Mouse (Mus musculus) bone marrow macrophage, adult 2 months (primary cell): ENCODE results near the gene Sema3a. TPM values are rescaled to one million over a fixed set of nuclear protein-coding genes. Genes with fewer than 3 reads are reported as not detected.

ENCODE experiments used
- H3K27ac ChIP-seq: 2 replicates; pipeline ENCODE4 v1.5.1; 2012; ENCODE audit warnings: low read depth, low read length; ENCODE audit not compliant: insufficient read depth
- H3K4me1 ChIP-seq: 2 replicates; pipeline ENCODE4 v1.6.1; 2012; ENCODE audit warnings: low read length; ENCODE audit not compliant: control insufficient read depth, insufficient read depth
- H3K4me3 ChIP-seq: 2 replicates; pipeline ENCODE4 v1.5.1; 2012; ENCODE audit warnings: mild to moderate bottlenecking, low read length, moderate library complexity; ENCODE audit not compliant: insufficient read depth
- CTCF ChIP-seq: IDR thresholded peaks from 2 replicates; pipeline ENCODE4 v1.5.1; 2012; ENCODE audit warnings: low read depth, mild to moderate bottlenecking, low read length, moderate library complexity
- POLR2A ChIP-seq: IDR thresholded peaks from 2 replicates; pipeline ENCODE4 v1.6.1; 2012; ENCODE audit warnings: mild to moderate bottlenecking, low read depth, low read length, borderline replicate concordance
- polyA plus RNA-seq: library from polyadenylated mRNA; stranded (reverse); fragments of >200 nt; gene quantifications from 2 replicates; pipeline ENCODE4 v1.2.4, GENCODE M21; 2012; ENCODE audit not compliant: missing spikeins, insufficient read depth, insufficient read length

Sema3a gene
- 0.28 TPM in 1 of 2 replicates, not detected in the other for polyA plus RNA-seq

DNA sequence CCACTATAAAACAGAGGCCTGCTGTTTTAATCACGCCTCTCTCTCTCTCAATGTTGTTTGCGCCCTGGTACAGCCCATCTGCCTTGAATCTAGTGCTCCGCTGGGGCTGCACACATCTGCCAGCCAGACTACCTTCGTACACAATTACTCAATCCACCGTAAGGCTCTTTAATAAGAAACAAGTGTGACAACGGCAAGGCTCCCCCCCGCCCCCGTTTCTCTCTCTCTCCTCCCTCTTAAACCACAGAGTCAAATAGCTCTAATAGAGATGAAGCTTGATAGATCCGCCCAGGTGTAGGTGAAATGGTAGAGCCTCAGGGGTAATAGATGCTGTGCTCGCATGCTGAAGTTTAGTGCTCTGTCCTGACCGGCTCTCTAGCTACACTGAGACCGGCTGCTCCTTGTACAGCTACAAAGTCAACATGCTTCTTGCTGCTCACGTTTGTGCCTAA is at the start of gene Sema3a:
Gene Sema3a (plus strand): TSS at position 174 of the 452 bp plus-strand sequence.
- TF ChIP-seq POLR2A: no peak
- no peak for TF ChIP-seq CTCF

DNA sequence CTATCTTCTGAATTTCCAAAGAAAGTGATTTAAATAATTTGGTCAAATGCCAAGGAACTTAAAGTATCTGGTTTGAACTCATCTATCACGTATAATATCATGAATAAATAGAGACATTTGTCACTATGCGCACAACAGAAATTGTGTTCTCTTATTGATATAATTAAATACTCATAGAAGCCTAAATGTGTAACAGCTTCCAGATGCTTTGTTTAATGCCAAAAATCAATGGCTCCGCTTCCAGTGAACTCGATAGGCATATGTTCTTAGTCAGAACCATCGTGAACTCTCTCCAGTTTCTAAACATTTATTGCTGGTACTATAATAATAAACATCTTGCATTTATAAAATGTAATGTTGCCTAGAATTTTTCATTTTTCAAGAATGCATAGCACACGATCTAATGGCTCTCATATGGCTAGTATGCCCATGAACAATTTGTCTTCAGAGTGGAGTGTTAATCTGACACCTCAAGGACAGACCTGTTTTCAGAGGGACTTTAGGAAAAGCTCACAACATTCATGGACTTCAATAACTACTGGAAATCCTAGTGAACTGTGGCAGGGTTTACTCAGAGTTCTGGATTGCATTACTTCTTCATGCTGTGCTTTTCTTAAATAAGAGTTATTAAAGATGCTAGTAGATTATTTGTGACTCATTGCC is 40.3 kb upstream of the Sema3a start:
- H3K27ac ChIP-seq: no peak overlapping the region
- TF ChIP-seq POLR2A (no peak), CTCF (no peak)
- H3K4me1 ChIP-seq: no peaks in the 10 kb centered on the region
- no peak overlapping the region for H3K4me3 ChIP-seq

More for the DNA sequence above, at the start of gene Sema3a:
- Histone ChIP-seq H3K4me1 (no peaks in the 10 kb centered on the region), H3K4me3 (no peak within 1 kb of the TSS), H3K27ac (no peak within 1 kb of the TSS)

DNA sequence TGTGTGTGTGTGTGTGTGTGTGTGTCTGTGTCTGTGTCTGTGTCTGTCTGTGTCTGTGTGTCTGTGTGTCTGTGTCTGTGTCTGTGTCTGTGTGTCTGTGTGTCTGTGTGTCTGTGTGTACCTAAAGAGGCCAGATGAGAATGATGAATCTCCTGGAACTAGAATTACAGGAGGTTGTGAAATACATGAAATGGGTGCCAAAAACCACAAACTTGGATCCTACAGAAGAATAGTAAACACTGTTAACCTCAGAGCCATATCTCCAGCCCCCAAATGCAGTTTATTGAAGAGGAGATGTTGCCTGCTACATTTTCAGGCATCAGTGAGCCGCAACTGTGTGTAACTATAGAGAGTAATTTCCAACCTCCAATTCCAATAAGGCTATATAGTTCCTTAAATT is 34.8 kb upstream of the Sema3a start:
- Histone ChIP-seq H3K4me1 (no peaks in the 10 kb centered on the region), H3K27ac (no peak overlapping the region), H3K4me3 (no peak overlapping the region)
- TF ChIP-seq CTCF: no peak
- no peak for TF ChIP-seq POLR2A

DNA sequence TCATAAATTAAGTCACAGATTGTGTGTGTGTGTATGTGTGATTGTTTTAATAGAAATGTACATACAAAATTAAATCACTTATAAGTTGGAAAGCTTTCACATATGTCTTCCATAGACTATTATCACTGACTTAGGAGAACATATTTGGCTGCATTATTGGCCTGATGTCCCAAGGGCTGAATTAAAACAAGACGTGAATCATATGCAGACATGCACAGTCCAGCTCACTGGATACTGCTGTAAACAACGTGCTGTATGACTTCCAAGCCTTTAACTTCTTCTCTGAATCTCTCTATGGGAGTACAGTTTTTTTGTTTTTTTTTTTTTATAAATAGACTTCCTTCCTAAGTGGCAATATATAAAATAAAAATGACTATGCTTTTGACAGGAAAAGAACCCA is 15.7 kb upstream of the Sema3a start:
- Histone ChIP-seq H3K4me3 (no peak overlapping the region), H3K27ac (no peak overlapping the region), H3K4me1 (no peaks in the 10 kb centered on the region)
- TF ChIP-seq CTCF: no peak
- no peak for TF ChIP-seq POLR2A

DNA sequence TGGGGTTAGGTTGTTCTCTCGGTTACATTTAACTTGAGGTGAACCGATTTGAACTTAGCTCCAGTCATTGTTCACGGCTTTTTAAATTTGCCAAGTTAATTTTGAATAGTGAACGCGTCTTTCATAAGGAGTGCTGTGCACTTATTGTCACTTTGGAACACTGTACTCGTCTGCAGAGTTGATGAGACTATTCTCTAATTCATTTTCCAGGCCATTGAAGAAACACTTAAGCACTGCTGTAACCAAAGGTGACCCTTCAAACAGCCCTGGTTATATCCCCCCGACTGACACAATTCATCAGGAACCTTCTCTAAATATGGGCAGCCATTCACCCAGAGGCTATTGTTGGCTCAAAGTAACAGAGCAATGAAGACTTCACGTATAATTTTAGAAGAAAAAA is 8.0 kb upstream of the Sema3a start:
- TF ChIP-seq CTCF (no peak), POLR2A (no peak)
- no peak overlapping the region for H3K4me3 ChIP-seq

DNA sequence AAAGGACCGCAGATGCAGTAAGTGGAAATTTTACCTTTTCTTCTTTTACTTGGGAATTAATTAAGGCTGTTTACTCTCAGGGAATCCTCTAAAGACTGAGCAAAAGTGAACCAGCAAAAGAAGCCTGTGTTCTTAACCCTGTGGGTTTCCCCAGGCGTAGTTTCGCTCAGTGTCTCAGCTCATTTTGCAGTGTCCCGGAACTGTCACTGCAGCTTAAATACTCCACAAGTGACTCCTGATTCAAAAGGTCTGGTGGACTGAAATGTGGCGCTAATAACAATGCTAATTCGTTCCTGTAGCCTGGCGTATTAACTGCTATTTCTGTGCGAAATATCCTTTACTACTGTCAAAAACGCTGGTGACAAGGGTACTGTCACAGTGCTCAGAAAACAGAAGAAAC is 543 bp downstream of the Sema3a start:
- Histone ChIP-seq H3K4me3 (no peak overlapping the region), H3K4me1 (no peaks in the 10 kb centered on the region), H3K27ac (no peak overlapping the region)
- no peak for TF ChIP-seq POLR2A
- TF ChIP-seq CTCF: no peak

More for the DNA sequence above, 8.0 kb upstream of the Sema3a start:
- H3K4me1 ChIP-seq: no peaks in the 10 kb centered on the region
- H3K27ac ChIP-seq: no peak overlapping the region

DNA sequence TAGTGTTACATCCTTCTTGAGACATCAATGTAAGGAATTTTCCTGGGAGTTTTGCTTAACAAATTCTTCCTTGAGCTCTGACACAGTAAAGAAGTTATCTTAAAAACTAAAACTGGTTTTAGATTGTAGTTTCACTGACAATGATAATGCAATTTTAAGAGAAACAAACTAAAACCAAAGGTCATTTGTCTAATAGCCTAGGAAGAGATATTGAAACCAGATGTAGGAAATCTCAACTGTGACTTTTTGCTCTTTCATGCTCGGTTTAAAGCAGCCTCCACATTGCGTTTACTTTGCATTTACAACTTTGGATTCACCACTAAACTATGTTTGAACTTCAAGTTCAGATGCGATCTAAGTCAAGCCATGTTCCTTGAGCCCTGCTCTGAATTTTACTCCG is 982 bp downstream of the Sema3a start:
- no peak for TF ChIP-seq CTCF
- no peak for TF ChIP-seq POLR2A
- H3K4me1 ChIP-seq: no peaks in the 10 kb centered on the region
- H3K4me3 ChIP-seq: no peak overlapping the region
- no peak overlapping the region for H3K27ac ChIP-seq

DNA sequence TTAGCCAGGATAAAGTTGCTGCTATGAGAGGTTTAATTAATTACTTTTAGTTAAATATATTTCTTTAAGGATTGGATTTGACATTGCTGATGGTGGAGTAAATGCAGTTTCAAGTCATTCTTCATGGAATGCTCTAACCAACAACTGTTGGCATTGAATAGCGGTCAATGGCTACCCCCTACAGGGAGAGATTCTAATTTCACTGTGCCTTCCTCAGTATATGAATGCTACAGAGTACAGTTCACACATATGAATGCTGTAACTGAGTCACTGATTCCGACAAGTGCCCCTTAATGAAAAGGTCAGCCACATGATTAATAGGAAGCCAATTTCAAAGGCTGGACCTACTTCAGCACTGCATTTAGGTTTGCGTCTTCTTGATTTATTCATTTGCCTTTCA is 1.9 kb downstream of the Sema3a start:
- H3K4me1 ChIP-seq: no peaks in the 10 kb centered on the region
- no peak for TF ChIP-seq POLR2A
- TF ChIP-seq CTCF: no peak
- no peak overlapping the region for H3K4me3 ChIP-seq
- no peak overlapping the region for H3K27ac ChIP-seq

DNA sequence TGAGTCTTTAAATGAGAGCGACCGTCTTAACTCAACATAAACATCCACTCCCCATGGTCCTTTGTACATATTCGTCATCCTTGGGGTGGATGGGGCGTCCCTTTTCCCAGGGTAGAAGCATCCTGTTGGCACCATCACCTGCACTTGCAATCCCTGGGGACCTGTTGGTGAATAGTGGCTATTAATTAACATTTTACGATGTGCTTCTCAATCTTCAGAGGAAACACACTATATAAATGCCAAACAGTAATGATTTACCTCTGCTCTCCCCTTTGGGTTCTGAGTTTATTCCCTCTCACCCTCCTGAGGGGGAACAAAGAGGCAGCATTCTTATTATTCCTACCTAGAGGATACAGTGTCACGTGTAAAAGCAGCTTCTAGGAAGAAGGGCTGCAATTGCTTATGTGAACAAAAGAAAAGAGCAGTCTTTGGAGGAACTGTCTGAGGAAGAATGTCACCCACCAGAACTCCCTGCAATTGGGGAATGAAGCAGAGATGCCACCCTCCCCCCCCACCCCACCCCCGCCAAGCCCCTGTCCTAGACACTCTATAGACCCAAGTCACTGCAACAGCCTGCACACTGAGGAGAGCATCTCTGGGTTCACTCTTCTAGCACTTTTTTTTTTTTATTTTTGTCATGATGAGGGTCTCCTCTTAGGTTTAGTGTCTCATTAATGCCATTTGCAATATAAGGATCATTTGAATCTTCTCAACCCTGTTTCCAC is 19.7 kb downstream of the Sema3a start:
- no peak for TF ChIP-seq CTCF
- TF ChIP-seq POLR2A: no peak
- Histone ChIP-seq H3K4me1 (no peaks in the 10 kb centered on the region), H3K4me3 (no peak overlapping the region), H3K27ac (no peak overlapping the region)

DNA sequence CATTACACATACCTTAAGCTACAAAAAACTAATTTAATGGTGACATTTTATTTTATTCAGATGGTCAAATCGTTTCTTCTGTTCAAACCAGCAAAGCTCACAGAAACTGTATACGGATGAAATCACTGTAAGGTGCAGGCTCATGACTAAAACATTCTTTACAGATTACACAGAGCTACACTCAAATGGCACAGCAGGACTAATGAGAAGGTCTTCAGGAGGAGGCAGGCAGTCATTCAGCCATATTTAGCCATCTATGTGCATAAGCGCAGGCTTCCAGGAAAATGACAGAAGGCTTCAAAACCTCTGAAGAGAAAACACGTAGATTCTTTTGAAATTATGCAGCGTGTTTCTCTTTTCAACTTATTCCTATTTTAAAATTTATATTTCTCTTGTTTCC is 24.7 kb downstream of the Sema3a start:
- no peak overlapping the region for H3K4me3 ChIP-seq
- H3K4me1 ChIP-seq: no peaks in the 10 kb centered on the region
- TF ChIP-seq CTCF: no peak
- no peak for TF ChIP-seq POLR2A
- H3K27ac ChIP-seq: no peak overlapping the region
